Mouse (Mus musculus) stomach, postnatal 0 days (tissue): Measurements from ENCODE around the gene Il34.
"Not testable (repeated sequence)": the region's sequence is repeated elsewhere in the genome, so short reads cannot be mapped to it uniquely, and the experiment has no call there.

ENCODE experiments used
- CTCF ChIP-seq: IDR thresholded peaks from 2 replicates; pipeline ENCODE4 v1.5.1; 2016; ENCODE audit warnings: antibody characterized with exemption, low read depth, mild to moderate bottlenecking, moderate library complexity
- EP300 ChIP-seq: optimal IDR thresholded peaks from 2 replicates; pipeline ENCODE3; 2016; ENCODE audit warnings: antibody characterized with exemption

GRCm38 (mm10) chr8:110786501-110786900, 19.2 kb downstream of the Il34 start:
- TF ChIP-seq CTCF, EP300: not testable (repeated sequence)
